Mouse (Mus musculus) cerebellum, adult 2 months (tissue): ENCODE data around the gene Piwil4.

Experiments used
- CTCF ChIP-seq: fragments of 200-500 bp; IDR thresholded peaks from 2 replicates; pipeline ENCODE4 v1.5.1; 2011; ENCODE audit warnings: low read depth, mild to moderate bottlenecking, control low read depth, low read length, moderate library complexity, borderline replicate concordance; ENCODE audit not compliant: insufficient read depth
- POLR2A ChIP-seq: fragments of 200-500 bp; IDR thresholded peaks from 2 replicates; pipeline ENCODE4 v1.6.1; 2011; ENCODE audit warnings: low read length, control low read depth, borderline replicate concordance; ENCODE audit not compliant: insufficient read depth

- TF ChIP-seq POLR2A: no peak
- TF ChIP-seq CTCF: no peak
Measured at GRCm38 (mm10) chr9:14662138-14662537, 78.4 kb downstream of the Piwil4 start.
